Mouse (Mus musculus): ENCODE data around the gene Card10.

DNA sequence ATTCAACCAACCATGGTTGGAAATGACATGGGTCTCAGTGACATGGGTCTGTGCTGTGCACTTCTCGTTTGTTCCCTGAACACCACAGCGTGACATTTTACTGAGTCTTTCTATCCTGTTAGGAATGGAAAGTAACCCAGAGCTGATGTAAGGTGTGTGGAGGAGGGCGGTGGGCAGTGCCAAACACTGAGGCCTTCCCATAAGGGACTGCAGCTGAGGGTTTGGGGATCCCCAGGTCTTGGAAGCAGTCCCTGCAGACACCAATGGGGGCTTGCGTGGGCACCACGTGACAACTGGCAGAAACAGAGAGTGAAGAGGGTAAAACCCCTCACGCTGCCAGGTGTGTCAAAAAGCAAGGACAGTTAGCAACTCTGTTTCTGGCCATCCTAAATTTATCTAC lies 44.7 kb downstream of the Card10 start:
- TF ChIP-seq POLR2A (IDR thresholded peaks at IDR 0.05; ENCODE audit: borderline replicate concordance, control insufficient read depth, low read depth, low read length) (no peak), CTCF (IDR thresholded peaks at IDR 0.05; ENCODE audit: control insufficient read depth, insufficient read depth, low read length) (no peak)

Data from bone marrow, adult 2 months (tissue).